Mouse (Mus musculus): ENCODE measurements at regions not wholly inside any gene's neighbourhood (a gene's known extent, or its start where the extent isn't known, plus 50 kb on each side); places are given as distances from the start of the nearest gene placed in this dataset.

DNA sequence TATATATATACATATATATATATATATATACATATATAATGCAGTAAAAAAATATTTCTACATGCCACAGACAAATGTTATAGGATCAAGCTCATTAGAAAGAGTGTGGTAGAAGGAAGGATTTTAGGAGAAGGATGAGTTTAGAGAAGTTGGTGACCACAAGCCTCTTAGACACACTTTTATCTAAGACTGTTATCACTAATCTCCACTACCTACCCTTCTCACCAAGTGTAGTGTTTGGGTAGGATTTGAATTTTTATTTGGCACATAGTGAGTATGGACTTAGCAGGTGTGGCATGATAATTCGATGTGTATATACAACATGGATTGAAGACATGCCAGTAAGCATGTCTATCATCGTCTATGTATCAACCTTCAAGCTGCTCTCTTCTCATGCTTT, 66.0 kb upstream of the Usp24 start:
- no peak for TF ChIP-seq CTCF (IDR thresholded peaks at IDR 0.05)
- no peak for TF ChIP-seq EP300 (IDR thresholded peaks at IDR 0.05)
